Mouse (Mus musculus) CH12.LX (cell line): ENCODE measurements around the gene Tex22. TPM values are rescaled to one million over a fixed set of nuclear protein-coding genes. Genes with fewer than 3 reads are reported as not detected.

Source experiments
- DNase-seq: peaks from one replicate; pipeline ENCODE4 v3.0.0-alpha.2; 2013; ENCODE audit errors: extremely low read depth
- H3K27ac ChIP-seq: 2 replicates; pipeline ENCODE4 v1.5.1; 2012; ENCODE audit warnings: low read depth, mild to moderate bottlenecking, control low read depth, moderate library complexity; ENCODE audit not compliant: insufficient read depth
- H3K27me3 ChIP-seq: replicated peaks from 2 replicates; pipeline ENCODE3; 2012; ENCODE audit warnings: inconsistent platforms
- H3K36me3 ChIP-seq, 2 experiments: replicated peaks in 1 of 2; 2 replicates each; pipeline versions ENCODE3 to v1.6.1; 2012; ENCODE audit warnings: inconsistent platforms in 1 of 2, low read length in 1 of 2, mild to moderate bottlenecking in 1 of 2, mixed read lengths in 1 of 2, moderate library complexity in 1 of 2; ENCODE audit not compliant: control insufficient read depth in 1 of 2, insufficient read depth in 1 of 2
- H3K4me1 ChIP-seq, 2 experiments: 2 replicates each; pipeline ENCODE4 v1.6.1; 2012; ENCODE audit warnings: inconsistent platforms in 1 of 2, moderate library complexity in 1 of 2; ENCODE audit not compliant: insufficient read depth in 2 of 2, control insufficient read depth in 1 of 2
- H3K4me2 ChIP-seq: 2 replicates; pipeline ENCODE4 v1.6.1; 2012; ENCODE audit warnings: low read depth, mild to moderate bottlenecking, control low read depth; ENCODE audit not compliant: poor library complexity, insufficient read depth, severe bottlenecking
- H3K4me3 ChIP-seq, 3 experiments: fragments of 150-350 bp in 1 of 3; sonication (generic) in 1 of 3; replicated peaks in 1 of 3; 2 replicates each; pipeline versions ENCODE3 to v1.5.1; 2011 to 2012; ENCODE audit warnings: low read depth in 2 of 3, low read length in 2 of 3, mild to moderate bottlenecking in 2 of 3, moderate library complexity in 2 of 3, control low read depth in 1 of 3, improper control_type of control experiment in 1 of 3, inconsistent platforms in 1 of 3, mixed read lengths in 1 of 3; ENCODE audit not compliant: poor library complexity in 1 of 3
- H3K79me2 ChIP-seq: replicated peaks from 2 replicates; pipeline ENCODE4 v1.6.1; 2012; ENCODE audit warnings: mild to moderate bottlenecking, moderate library complexity; ENCODE audit not compliant: control insufficient read depth, poor library complexity, insufficient read depth, severe bottlenecking; ENCODE audit errors: extremely low read depth
- H3K9ac ChIP-seq: 2 replicates; pipeline ENCODE4 v1.6.1; 2012; ENCODE audit warnings: low read depth, mild to moderate bottlenecking, control low read depth, moderate library complexity; ENCODE audit not compliant: insufficient read depth
- H3K9me3 ChIP-seq: replicated peaks from 2 replicates; pipeline ENCODE3; 2012; ENCODE audit warnings: low read length, inconsistent platforms, mixed read lengths
- BHLHE40 ChIP-seq: IDR thresholded peaks from 2 replicates; pipeline ENCODE4 v1.6.1; 2011; ENCODE audit warnings: mild to moderate bottlenecking, low read depth, low read length, improper control_type of control experiment
- ELF1 ChIP-seq: IDR thresholded peaks from 2 replicates; pipeline ENCODE4 v1.6.1; 2014; ENCODE audit warnings: low read depth, mild to moderate bottlenecking, inconsistent platforms, low read length, improper control_type of control experiment
- EP300 ChIP-seq: IDR thresholded peaks from 2 replicates; pipeline ENCODE4 v1.6.1; 2011; ENCODE audit warnings: low read length, improper control_type of control experiment
- ETS1 ChIP-seq: conservative IDR thresholded peaks from 2 replicates; pipeline ENCODE4 v1.6.1; 2012; ENCODE audit warnings: low read depth, mild to moderate bottlenecking, inconsistent platforms, low read length, improper control_type of control experiment, moderate library complexity
- GABPA ChIP-seq: IDR thresholded peaks from 2 replicates; pipeline ENCODE4 v1.6.1; 2012; ENCODE audit warnings: low read depth, low read length, improper control_type of control experiment, inconsistent platforms; ENCODE audit not compliant: insufficient replicate concordance
- KAT2A ChIP-seq: IDR thresholded peaks from 2 replicates; pipeline ENCODE4 v1.6.1; 2012; ENCODE audit warnings: low read length, improper control_type of control experiment, inconsistent platforms; ENCODE audit not compliant: insufficient replicate concordance
- MAFK ChIP-seq: IDR thresholded peaks from 2 replicates; pipeline ENCODE4 v1.6.1; 2011; ENCODE audit warnings: low read length, improper control_type of control experiment; ENCODE audit not compliant: insufficient replicate concordance
- MAX ChIP-seq: IDR thresholded peaks from 2 replicates; pipeline ENCODE4 v1.6.1; 2011; ENCODE audit warnings: low read length, improper control_type of control experiment
- MYC ChIP-seq: IDR thresholded peaks from 2 replicates; pipeline ENCODE4 v1.6.1; 2011; ENCODE audit warnings: low read depth, mild to moderate bottlenecking, improper control_type of control experiment, low read length
- NELFE ChIP-seq: IDR thresholded peaks from 2 replicates; pipeline ENCODE4 v1.6.1; 2011; ENCODE audit warnings: low read depth, low read length, improper control_type of control experiment
- NRF1 ChIP-seq: IDR thresholded peaks from 2 replicates; pipeline ENCODE4 v1.6.1; 2014; ENCODE audit warnings: low read depth, mild to moderate bottlenecking, inconsistent platforms, low read length, improper control_type of control experiment, moderate library complexity
- PAX5 ChIP-seq: IDR thresholded peaks from 2 replicates; pipeline ENCODE4 v1.6.1; 2012; ENCODE audit warnings: low read length, inconsistent platforms, mixed read lengths
- POLR2A ChIP-seq: IDR thresholded peaks from 2 replicates; pipeline ENCODE4 v1.6.1; 2011; ENCODE audit warnings: low read depth, mild to moderate bottlenecking, improper control_type of control experiment, low read length
- POLR2AphosphoS2 ChIP-seq: IDR thresholded peaks from 2 replicates; pipeline ENCODE4 v1.6.1; 2011; ENCODE audit warnings: low read depth, low read length, improper control_type of control experiment
- SMC3 ChIP-seq: IDR thresholded peaks from 2 replicates; pipeline ENCODE4 v1.6.1; 2011; ENCODE audit warnings: low read depth, low read length, improper control_type of control experiment
- TCF12 ChIP-seq: IDR thresholded peaks from 2 replicates; pipeline ENCODE4 v1.6.1; 2014; ENCODE audit warnings: low read depth, mild to moderate bottlenecking, inconsistent platforms, low read length, improper control_type of control experiment
- UBTF ChIP-seq: IDR thresholded peaks from 2 replicates; pipeline ENCODE4 v1.6.1; 2012; ENCODE audit warnings: low read depth, mild to moderate bottlenecking, inconsistent platforms, low read length, improper control_type of control experiment, moderate library complexity
- ZMIZ1 ChIP-seq: IDR thresholded peaks from 2 replicates; pipeline ENCODE4 v1.6.1; 2012; ENCODE audit warnings: low read depth, mild to moderate bottlenecking, inconsistent platforms, low read length, improper control_type of control experiment
- ZNF384 ChIP-seq: IDR thresholded peaks from 2 replicates; pipeline ENCODE4 v1.6.1; 2012; ENCODE audit warnings: low read depth, low read length, improper control_type of control experiment, inconsistent platforms
- dilution Hi-C: fragments of 300-500 bp; cut with MboI; formaldehyde crosslinking; loops from 2 replicates; pipeline ENCODE4 v1.14.3; 2020; ENCODE audit warnings: low sequenced_read_pairs; ENCODE audit not compliant: extremely low pct_unique_long_range_greater_than_20kb, extremely low pct_ligation_motif_present
- in situ Hi-C: fragments of 300-500 bp; cut with MboI; formaldehyde crosslinking; loops from 3 replicates; pipeline ENCODE4 v1.14.3; 2019; ENCODE audit warnings: low sequenced_read_pairs, low pct_ligation_motif_present, low pct_unique_long_range_greater_than_20kb, mixed read lengths
- polyA plus RNA-seq: library from polyadenylated mRNA; unstranded; fragments of >175 nt; gene quantifications from 2 replicates; pipeline ENCODE4 v1.2.1, GENCODE M21; 2012; ENCODE audit warnings: low read depth; ENCODE audit not compliant: insufficient read length
- total RNA-seq, 2 experiments: library from RNA; depleted of rRNA; stranded (reverse); fragments of 300-350 nt in 1 of 2; fragments of >200 nt in 1 of 2; gene quantifications; 2 replicates each; pipeline ENCODE4 v1.2.3; 2012 to 2014

Gene Tex22
- total and polyA plus RNA-seq, 3 experiments, result 0.21 TPM; not detected in 2

GRCm38 (mm10) chr12:113041481-113042439 is 32.5 kb upstream of the Tex22 start:
- H3K27ac ChIP-seq, result no peak overlapping the region
- H3K36me3 ChIP-seq, result peaks cover 0 to 13% of the 10 kb centered on the region in 2 experiments
- no peaks in the 10 kb centered on the region for H3K9me3 ChIP-seq

GRCm38 (mm10) chr12:113042543-113042942 is 31.8 kb upstream of the Tex22 start:
- H3K27ac ChIP-seq, result no peak overlapping the region
- no peaks in the 10 kb centered on the region for H3K79me2 ChIP-seq
- H3K36me3 ChIP-seq, result peaks cover 0 to 21% of the 10 kb centered on the region in 2 experiments
- in situ Hi-C loops (no loop called here), dilution Hi-C loops (no loop called here)
- no peak overlapping the region for H3K9ac ChIP-seq
- DNase-seq, result no peak
- peaks cover 0 to 2% of the 10 kb centered on the region in 2 experiments; a peak in 1 of 4 replicates for H3K4me1 ChIP-seq
- H3K4me2 ChIP-seq, result no peak overlapping the region
- no peak for TF ChIP-seq MAX
- TF ChIP-seq PAX5, result no peak
- TF ChIP-seq TCF12, result no peak
- TF ChIP-seq BHLHE40, result no peak
- TF ChIP-seq MAFK, result no peak
- no peak for TF ChIP-seq UBTF
- no peak for TF ChIP-seq NELFE
- TF ChIP-seq ZMIZ1, result no peak
- TF ChIP-seq POLR2A, result no peak
- TF ChIP-seq ETS1, result no peak
- no peak for TF ChIP-seq ELF1
- TF ChIP-seq SMC3, result no peak
- no peak for TF ChIP-seq MYC
- TF ChIP-seq EP300, result no peak
- no peak for TF ChIP-seq ZNF384
- TF ChIP-seq GABPA, result no peak
- no peak for TF ChIP-seq NRF1
- TF ChIP-seq, all 38 proteins: peak for 0
- Histone ChIP-seq H3K9me3 (no peaks in the 10 kb centered on the region), H3K4me3 (no peak overlapping the region), H3K27me3 (no peaks in the 10 kb centered on the region)

More at GRCm38 (mm10) chr12:113041481-113042439, 32.5 kb upstream of the Tex22 start:
- TF ChIP-seq POLR2AphosphoS2 (no peak), ZNF384 (0 out of 2 replicates have a peak, but pooled peaks have one; percentile 16), KAT2A (no peak)
- no peak for DNase-seq
- Histone ChIP-seq H3K27me3 (no peaks in the 10 kb centered on the region), H3K4me1 (peaks cover 2 to 4% of the 10 kb centered on the region in 2 experiments; a peak in 2 of 4 replicates), H3K79me2 (no peaks in the 10 kb centered on the region), H3K4me2 (no peak overlapping the region), H3K9ac (no peak overlapping the region), H3K4me3 (no peak overlapping the region)
- in situ Hi-C loops (no loop called here), dilution Hi-C loops (no loop called here)
